Mouse (Mus musculus) thymus, adult 2 months (tissue): ENCODE measurements around the gene Kdm8. TPM values are rescaled to one million over a fixed set of nuclear protein-coding genes. Genes with fewer than 3 reads are reported as not detected.

Experiments
- DNase-seq: peaks from one replicate; pipeline ENCODE4 v3.0.0; 2021
- H3K27ac ChIP-seq: fragments of 200-500 bp; 2 replicates; pipeline ENCODE4 v1.5.1; 2012; ENCODE audit warnings: low read length, control low read depth; ENCODE audit not compliant: control insufficient read depth, insufficient read depth
- H3K27me3 ChIP-seq: fragments of 200-500 bp; 2 replicates; pipeline ENCODE4 v1.6.1; 2012; ENCODE audit warnings: mild to moderate bottlenecking, low read length, moderate library complexity, mixed read lengths; ENCODE audit not compliant: control insufficient read depth, insufficient read depth
- H3K36me3 ChIP-seq: fragments of 200-500 bp; 2 replicates; pipeline ENCODE4 v1.6.1; 2012; ENCODE audit warnings: mild to moderate bottlenecking, low read length, moderate library complexity; ENCODE audit not compliant: control insufficient read depth, insufficient read depth
- H3K4me1 ChIP-seq: fragments of 200-500 bp; replicated peaks from 2 replicates; pipeline ENCODE4 v1.6.1; 2012; ENCODE audit warnings: low read length; ENCODE audit not compliant: control insufficient read depth, insufficient read depth
- H3K4me3 ChIP-seq: fragments of 200-500 bp; 2 replicates; pipeline ENCODE4 v1.5.1; 2012; ENCODE audit warnings: mild to moderate bottlenecking, low read length, control low read depth, moderate library complexity; ENCODE audit not compliant: control insufficient read depth, insufficient read depth
- CTCF ChIP-seq: fragments of 200-500 bp; IDR thresholded peaks from 2 replicates; pipeline ENCODE4 v1.5.1; 2012; ENCODE audit warnings: mild to moderate bottlenecking, control low read depth, low read length, moderate library complexity, borderline replicate concordance; ENCODE audit not compliant: control insufficient read depth, poor library complexity, insufficient read depth; ENCODE audit errors: extremely low read depth
- POLR2A ChIP-seq: fragments of 200-500 bp; IDR thresholded peaks from 2 replicates; pipeline ENCODE4 v1.6.1; 2012; ENCODE audit warnings: mild to moderate bottlenecking, low read length, control low read depth, moderate library complexity; ENCODE audit not compliant: control insufficient read depth, poor library complexity, insufficient read depth; ENCODE audit errors: extremely low read depth
- WGBS: fragments of 180-500 bp; shearing (Covaris S2); methylation state at CpG from one replicate; pipeline ENCODE4 v1.1.7; 2018; 5-methylcytosine and 5-hydroxymethylcytosine counted together
- polyA plus RNA-seq: library from polyadenylated mRNA; depleted of rRNA; stranded (reverse); fragments of >200 nt; gene quantifications from 2 replicates; pipeline ENCODE4 v1.2.3, GENCODE M21; 2012

Kdm8 gene
- polyA plus RNA-seq, 1 experiment = 14.2 TPM

GRCm38 (mm10) chr7:125430170-125430842 lies 14.2 kb upstream of the Kdm8 start:
- H3K4me3 ChIP-seq = no peak overlapping the region
- no peaks in the 10 kb centered on the region for H3K27me3 ChIP-seq
- DNase-seq = no peak
- WGBS = 86% methylated on average over 7 of the region's 7 CpGs
- no peak overlapping the region for H3K27ac ChIP-seq
- no peak for TF ChIP-seq CTCF
- TF ChIP-seq POLR2A = no peak
- H3K36me3 ChIP-seq = no peaks in the 10 kb centered on the region
- H3K4me1 ChIP-seq = no peaks in the 10 kb centered on the region

- 97% methylated on average over 3 of the region's 3 CpGs for WGBS
- no peak overlapping the region for H3K27ac ChIP-seq
Measured at GRCm38 (mm10) chr7:125433874-125434273, 10.6 kb upstream of the Kdm8 start.

GRCm38 (mm10) chr7:125434666-125435290 lies 9.7 kb upstream of the Kdm8 start:
- 57% methylated on average over 8 of the region's 8 CpGs for WGBS
- H3K27me3 ChIP-seq = no peaks in the 10 kb centered on the region
- DNase-seq = no peak
- no peaks in the 10 kb centered on the region for H3K4me1 ChIP-seq
- H3K27ac ChIP-seq = no peak overlapping the region
- no peak overlapping the region for H3K4me3 ChIP-seq
- no peak for TF ChIP-seq POLR2A
- TF ChIP-seq CTCF = no peak
- H3K36me3 ChIP-seq = no peaks in the 10 kb centered on the region

More at GRCm38 (mm10) chr7:125433874-125434273, 10.6 kb upstream of the Kdm8 start:
- H3K36me3 ChIP-seq = no peaks in the 10 kb centered on the region
- H3K27me3 ChIP-seq = no peaks in the 10 kb centered on the region
- TF ChIP-seq POLR2A = no peak
- no peak for TF ChIP-seq CTCF
- no peak overlapping the region for H3K4me3 ChIP-seq
- no peaks in the 10 kb centered on the region for H3K4me1 ChIP-seq
- DNase-seq = no peak

GRCm38 (mm10) chr7:125442323-125442722 lies 2.2 kb upstream of the Kdm8 start:
- H3K4me1 ChIP-seq = peaks cover 14% of the 10 kb centered on the region
- 94% methylated on average over 4 of the region's 4 CpGs for WGBS
- no peak overlapping the region for H3K27ac ChIP-seq
- H3K27me3 ChIP-seq = no peaks in the 10 kb centered on the region
- no peak for DNase-seq
- no peaks in the 10 kb centered on the region for H3K36me3 ChIP-seq
- TF ChIP-seq CTCF (no peak), POLR2A (no peak)
- no peak overlapping the region for H3K4me3 ChIP-seq

GRCm38 (mm10) chr7:125444076-125444463 lies 406 bp upstream of the Kdm8 start:
- WGBS = 22% methylated on average over 10 of the region's 10 CpGs
- Histone ChIP-seq H3K4me1 (peaks cover 14% of the 10 kb centered on the region), H3K4me3 (peak overlapping the region; percentile 63), H3K27me3 (no peaks in the 10 kb centered on the region), H3K27ac (peak overlapping the region; percentile 32; the same call in 1 of the 2 replicates), H3K36me3 (no peaks in the 10 kb centered on the region)
- peak; percentile 11 for DNase-seq
- no peak for TF ChIP-seq POLR2A
- TF ChIP-seq CTCF = no peak

GRCm38 (mm10) chr7:125450678-125451077 lies 6.2 kb downstream of the Kdm8 start:
- Histone ChIP-seq H3K36me3 (no peaks in the 10 kb centered on the region), H3K4me3 (no peak overlapping the region), H3K4me1 (no peaks in the 10 kb centered on the region; the same call in 1 of the 2 replicates), H3K27me3 (no peaks in the 10 kb centered on the region), H3K27ac (no peak overlapping the region)
- TF ChIP-seq CTCF = no peak
- no peak for TF ChIP-seq POLR2A
- no peak for DNase-seq
- 96% methylated on average over 1 of the region's 1 CpGs for WGBS
